Mouse (Mus musculus) testis, adult 2 months (tissue): ENCODE results near the gene Krt78.

Experiments used
- CTCF ChIP-seq: fragments of 200-500 bp; IDR thresholded peaks from 2 replicates; pipeline ENCODE4 v1.5.1; 2012; ENCODE audit warnings: low read depth, mild to moderate bottlenecking, inconsistent platforms, low read length, moderate library complexity; ENCODE audit not compliant: control insufficient read depth, insufficient read depth, insufficient replicate concordance
- POLR2A ChIP-seq: fragments of 200-500 bp; IDR thresholded peaks from 2 replicates; pipeline ENCODE4 v1.6.1; 2012; ENCODE audit warnings: low read depth, mild to moderate bottlenecking, inconsistent platforms, low read length, moderate library complexity; ENCODE audit not compliant: control insufficient read depth

DNA sequence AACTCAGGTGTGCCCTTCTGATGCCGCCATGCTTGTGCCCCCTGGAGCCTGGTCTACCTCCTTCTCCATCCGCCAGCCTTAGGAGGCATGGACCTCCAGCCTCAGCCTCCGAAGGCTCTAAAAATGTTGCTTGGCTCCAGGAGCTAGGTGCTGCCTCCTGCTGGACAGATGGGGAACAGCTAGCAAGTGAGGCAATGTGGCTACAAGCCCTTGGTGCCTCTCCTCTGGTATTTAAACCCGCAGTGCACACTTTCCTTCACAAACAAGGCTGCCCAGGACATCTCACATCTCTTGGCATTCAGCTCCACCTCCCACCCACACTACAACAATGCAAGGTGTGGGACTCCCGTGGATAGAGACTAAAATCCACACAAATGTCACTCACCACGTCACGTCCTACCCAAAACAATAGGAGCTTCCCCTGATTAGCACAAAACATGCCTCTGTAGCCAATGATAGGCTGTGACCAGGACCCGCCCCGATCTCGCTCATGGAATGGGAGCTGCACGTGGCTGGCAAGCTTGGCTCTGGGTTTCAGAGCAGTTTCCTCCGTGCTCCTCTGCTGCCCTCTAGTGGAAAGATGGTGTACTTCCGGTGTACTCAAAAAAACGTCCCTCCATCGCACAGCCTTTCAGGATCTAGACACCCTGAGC is 30.0 kb upstream of the Krt78 start:
- TF ChIP-seq POLR2A (no peak), CTCF (peak; percentile 97)
